Comparison of ENCODE assay signal across 8 mouse cellular contexts in the genomic region with DNA sequence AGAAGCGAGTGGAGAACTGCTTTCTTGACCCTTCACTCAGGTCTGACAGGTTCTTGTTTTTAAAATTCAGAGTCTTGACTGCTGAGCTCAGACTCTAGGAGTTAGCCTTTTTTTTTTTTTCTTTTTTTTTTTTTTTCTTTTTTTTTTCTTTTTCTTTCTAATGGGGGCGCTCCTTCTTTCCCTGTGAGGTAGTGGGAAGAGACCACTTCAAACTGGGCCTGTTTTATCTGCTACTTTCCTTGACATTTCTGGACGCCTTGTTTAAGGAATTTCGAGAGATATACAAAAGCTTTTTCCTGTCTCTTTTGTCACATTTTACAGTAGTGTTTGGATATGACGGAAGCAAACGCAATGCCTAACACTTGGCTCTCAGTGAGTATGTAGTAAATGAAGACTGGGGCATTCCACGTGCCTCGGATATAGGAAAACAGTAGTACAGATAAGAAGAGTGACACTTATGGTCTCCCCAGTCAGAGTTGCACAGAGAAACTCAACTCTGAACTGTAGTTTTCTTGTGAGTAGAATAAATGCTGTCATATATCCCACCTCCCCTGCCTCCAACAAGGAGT. TPM values are rescaled to one million over a fixed set of nuclear protein-coding genes. Genes with fewer than 3 reads are reported as not detected.
DNase-seq lines count a peak whose midpoint lies in the region; ATAC-seq lines count a peak whose summit lies in the region.

No protein-coding gene starts in this region.

- H3K9ac ChIP-seq in kidney, embryonic 15.5 days, result no peak overlapping the region
- peak overlapping the region; percentile 69; the same call in 1 of the 2 replicates for H3K9ac ChIP-seq in intestine, embryonic 15.5 days

- peaks cover 7% of the 10 kb centered on the region; the same call in 1 of the 2 replicates for H3K4me1 ChIP-seq in kidney, embryonic 15.5 days
- H3K4me1 ChIP-seq in embryonic facial prominence, embryonic 10.5 days, result peaks cover 14% of the 10 kb centered on the region
- no peaks in the 10 kb centered on the region for H3K4me1 ChIP-seq in intestine, embryonic 15.5 days (replicated peaks)

- peak overlapping the region; percentile 51 for H3K4me3 ChIP-seq in kidney, embryonic 15.5 days (replicated peaks)
- H3K4me3 ChIP-seq in embryonic facial prominence, embryonic 10.5 days, result peak overlapping the region; percentile 66
- H3K4me3 ChIP-seq in intestine, embryonic 15.5 days (replicated peaks), result peak overlapping the region; percentile 59

- H3K27me3 ChIP-seq in kidney, embryonic 15.5 days, result no peaks in the 10 kb centered on the region
- H3K27me3 ChIP-seq in embryonic facial prominence, embryonic 10.5 days (replicated peaks; ENCODE audit: low read depth, poor library complexity, severe bottlenecking), result no peaks in the 10 kb centered on the region
- H3K27me3 ChIP-seq in intestine, embryonic 15.5 days (replicated peaks), result no peaks in the 10 kb centered on the region

- 0 out of 2 replicates have a peak overlapping the region, but pooled peaks have one; percentile 30 for H3K27ac ChIP-seq in kidney, embryonic 15.5 days
- no peak overlapping the region for H3K27ac ChIP-seq in embryonic facial prominence, embryonic 10.5 days (replicated peaks)
- peak overlapping the region; percentile 82; the same call in 1 of the 2 replicates for H3K27ac ChIP-seq in intestine, embryonic 15.5 days

- no peaks in the 10 kb centered on the region for H3K9me3 ChIP-seq in kidney, embryonic 15.5 days (replicated peaks)
- no peaks in the 10 kb centered on the region for H3K9me3 ChIP-seq in embryonic facial prominence, embryonic 10.5 days
- H3K9me3 ChIP-seq in intestine, embryonic 15.5 days, result no peaks in the 10 kb centered on the region

- no peak for ATAC-seq in kidney, embryonic 15.5 days (replicated peaks; ENCODE audit: low FRiP score)
- ATAC-seq in intestine, embryonic 15.5 days, result no peak
- no peak for ATAC-seq in cerebellum, adult (ENCODE audit: insufficient number of reproducible peaks, low FRiP score, low TSS enrichment)

- DNase-seq in kidney, adult 11 months, result no peak
- DNase-seq in embryonic facial prominence, embryonic 10.5 days (ENCODE audit: low spot score), result no peak
- DNase-seq in naive thymus-derived CD4-positive, alpha-beta T cell, adult 2 months (ENCODE audit: low read depth), result peak; percentile 35
- no peak for DNase-seq in spleen, postnatal 10 days (ENCODE audit: low spot score in 2 of 2)
- DNase-seq in adrenal gland, postnatal 36 days, result no peak

- H3K4me2 ChIP-seq in kidney, embryonic 15.5 days, result peak overlapping the region; percentile 88
- peak overlapping the region; percentile 89 for H3K4me2 ChIP-seq in intestine, embryonic 15.5 days (replicated peaks)

- WGBS in kidney, embryonic 15.5 days, result 33% methylated on average over 8 of the region's 8 CpGs
- WGBS in embryonic facial prominence, embryonic 10.5 days, result 65% methylated on average over 8 of the region's 8 CpGs
- whole genome bisulfite sequencing in intestine, embryonic 15.5 days, result 19% methylated on average over 8 of the region's 8 CpGs

- 0 out of 2 replicates have a peak, but pooled peaks cover 3% of the 10 kb centered on the region for H3K36me3 ChIP-seq in kidney, embryonic 15.5 days
- H3K36me3 ChIP-seq in embryonic facial prominence, embryonic 10.5 days (replicated peaks), result no peaks in the 10 kb centered on the region
- H3K36me3 ChIP-seq in intestine, embryonic 15.5 days, result no peaks in the 10 kb centered on the region

RNA-seq across cellular contexts. Expression of gene Ctsc, which starts 0.8 kb away (rescaled TPM):
- 36.2 and 37.7 TPM in 2 replicates for polyA plus RNA-seq in kidney, embryonic 15.5 days (2015; fragmentation: Nextera tagmentation; extraction: Ambion mirVana)
- polyA plus RNA-seq in embryonic facial prominence, embryonic 10.5 days (2016; fragmentation: Nextera tagmentation; extraction: Ambion mirVana), result 20.6 and 21.6 TPM in 2 replicates
- 86.1 and 88.7 TPM in 2 replicates for polyA plus RNA-seq in intestine, embryonic 15.5 days (2015; fragmentation: Nextera tagmentation; extraction: Ambion mirVana)
- total RNA-seq in adrenal gland, postnatal 36 days (2021), result 10 to 100 TPM; 18.2 to 32.3 TPM
